Mouse (Mus musculus) c-Kit-positive CD71-positive TER-119-negative erythroid progenitor cells, embryonic 14.5 days (primary cell): ENCODE measurements around the gene Nfat5.
A peak's percentile ranks its signal among the peaks of the same experiment; 100 is the strongest.

Experiments
- DNase-seq: peaks from one replicate; pipeline ENCODE4 v3.0.0-alpha.2; 2013; ENCODE audit warnings: low read depth

Nfat5 gene

DNA sequence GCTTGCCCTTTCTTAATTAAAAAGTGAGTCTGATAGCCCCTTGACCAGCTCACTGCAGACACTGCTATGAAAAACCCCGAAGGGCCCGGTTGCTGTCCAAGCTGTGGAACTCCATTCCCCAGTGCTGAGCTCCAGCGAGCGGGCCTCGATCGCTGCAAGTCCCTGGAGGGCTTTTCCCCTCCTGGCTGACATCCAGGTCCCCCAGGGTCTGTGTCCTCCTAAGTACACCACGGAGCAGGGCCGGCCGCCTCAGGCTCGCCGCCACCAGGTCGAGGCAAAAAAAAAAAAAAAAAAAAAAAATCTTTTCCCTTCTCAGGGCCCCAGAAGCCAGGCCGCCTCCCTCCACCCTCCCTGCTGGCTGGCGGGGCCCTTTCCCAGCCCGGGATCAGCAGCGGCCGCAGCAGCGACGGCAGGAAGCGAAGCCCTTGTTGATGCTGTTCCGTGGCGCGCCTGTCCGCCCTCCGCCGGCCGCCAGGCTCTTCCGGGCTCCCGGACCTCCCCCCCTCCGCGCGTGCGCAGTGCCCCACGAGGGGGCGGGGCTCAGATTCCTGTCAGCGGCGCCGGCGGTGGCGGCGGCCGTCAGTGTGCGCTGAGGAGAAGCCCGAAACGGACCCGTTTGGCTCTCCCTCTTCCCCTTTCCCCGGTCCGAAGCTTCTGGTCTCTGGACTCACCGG lies at the start of gene Nfat5:
Gene Nfat5 (plus strand): TSS at position 543 of the 674 bp plus-strand sequence.
- DNase-seq: peak; percentile 80

DNA sequence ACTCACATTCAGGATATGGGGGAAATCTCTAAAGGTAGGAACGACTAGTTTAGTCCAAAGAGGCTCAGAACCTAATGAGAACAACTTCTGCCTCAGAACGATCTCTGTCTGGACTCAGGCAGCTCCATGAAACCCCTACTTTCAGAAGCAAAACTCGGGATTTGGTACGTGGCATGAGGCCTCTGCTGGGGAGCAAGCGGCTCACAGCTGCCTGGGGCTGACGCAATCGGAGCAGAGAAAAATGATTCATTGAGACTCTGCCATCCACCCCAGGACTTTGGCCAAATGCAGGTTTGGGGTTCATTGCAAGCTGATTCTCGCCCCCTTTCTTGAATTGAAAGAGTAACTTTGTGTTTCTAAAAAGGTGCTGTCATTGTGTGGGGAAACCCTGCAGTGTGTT lies 49.1 kb upstream of the Nfat5 start:
- DNase-seq: no peak

DNA sequence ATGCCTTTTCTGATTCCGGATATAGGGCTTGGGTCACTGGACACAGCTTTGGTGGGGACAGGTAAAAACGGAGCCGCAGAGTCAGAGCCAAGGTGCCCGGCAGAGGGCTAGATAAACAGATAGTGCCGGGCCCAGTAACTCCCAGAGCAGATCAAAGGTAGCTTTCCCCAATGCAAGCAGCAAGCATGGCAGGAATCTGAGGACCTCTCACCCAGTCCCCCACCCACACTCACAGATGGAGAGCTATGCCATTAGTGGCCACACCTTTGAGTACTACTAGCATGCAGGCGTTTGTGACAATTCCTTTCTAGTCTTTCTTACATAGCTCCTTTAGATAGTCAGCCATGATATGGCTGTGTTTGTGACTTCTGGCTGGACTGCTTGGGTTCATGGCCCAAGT lies 44.8 kb upstream of the Nfat5 start:
- no peak for DNase-seq

DNA sequence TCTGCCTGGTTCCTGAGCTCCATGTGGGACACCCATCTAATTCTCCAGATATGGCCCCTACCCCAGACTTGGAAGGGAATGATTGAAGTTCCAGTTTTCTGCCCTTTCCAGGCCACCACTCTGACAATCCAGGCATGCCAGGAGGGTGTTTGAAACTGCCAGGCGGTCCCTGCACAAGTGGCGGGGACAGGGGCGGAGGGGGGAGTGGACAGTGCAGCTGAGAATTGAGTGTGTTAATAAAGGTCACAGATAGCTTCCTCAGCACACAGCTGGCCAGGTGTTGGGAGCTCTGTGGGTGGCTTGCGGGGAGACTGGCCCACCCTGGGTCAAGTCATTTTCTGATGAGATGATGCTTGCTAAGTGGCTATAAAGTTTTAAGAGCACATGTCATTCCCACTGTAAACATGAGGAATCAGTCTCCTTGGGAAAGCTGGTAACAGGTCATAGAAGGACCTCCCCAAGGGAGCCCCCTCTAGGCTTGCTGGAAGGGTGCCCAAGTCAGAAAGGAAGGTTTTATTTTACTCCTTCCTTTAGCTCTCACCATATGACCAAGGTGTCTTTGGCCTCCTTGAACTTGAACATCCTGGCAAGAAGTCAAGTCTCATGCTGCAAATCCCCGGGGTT lies 41.7 kb upstream of the Nfat5 start:
- DNase-seq: no peak

DNA sequence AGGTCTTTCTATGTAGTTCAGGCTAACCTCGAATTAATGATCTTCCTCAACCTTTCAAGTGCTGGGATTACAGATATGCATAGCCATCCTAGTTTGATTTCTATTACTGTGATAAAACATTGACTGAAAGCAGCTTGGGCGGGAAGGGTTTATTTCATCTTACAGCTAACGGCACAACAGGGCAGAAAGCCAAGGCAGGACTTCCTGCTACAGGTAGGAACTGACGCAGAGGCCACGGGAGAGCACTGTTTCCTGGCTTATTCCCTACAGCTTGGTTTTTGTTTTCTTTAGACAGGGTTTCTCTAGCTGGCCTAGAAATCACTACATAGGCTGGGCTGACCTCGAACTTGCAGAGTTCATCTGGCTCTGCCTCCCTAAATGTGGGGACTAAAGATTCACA lies 40.1 kb upstream of the Nfat5 start:
- no peak for DNase-seq

DNA sequence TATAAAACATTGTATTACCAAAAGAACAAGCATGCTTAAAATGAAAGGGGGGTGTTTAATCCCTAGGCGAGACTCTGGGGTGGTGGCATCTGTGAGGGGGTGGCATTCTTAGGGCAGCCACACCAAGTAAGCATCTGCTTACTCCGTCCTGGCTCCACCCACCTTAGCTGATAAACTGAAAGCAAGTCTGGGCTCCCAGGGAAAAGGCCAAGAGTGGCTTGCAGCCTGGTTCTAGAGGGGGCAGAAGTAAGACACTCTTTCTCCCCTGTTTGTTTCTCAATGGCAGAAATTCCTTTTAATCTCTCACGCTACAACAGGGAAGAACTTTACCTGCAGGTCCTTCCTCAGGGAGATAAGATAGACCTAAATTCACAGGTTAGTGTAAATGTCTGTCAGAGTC lies 38.9 kb upstream of the Nfat5 start:
- peak; percentile 34 for DNase-seq

DNA sequence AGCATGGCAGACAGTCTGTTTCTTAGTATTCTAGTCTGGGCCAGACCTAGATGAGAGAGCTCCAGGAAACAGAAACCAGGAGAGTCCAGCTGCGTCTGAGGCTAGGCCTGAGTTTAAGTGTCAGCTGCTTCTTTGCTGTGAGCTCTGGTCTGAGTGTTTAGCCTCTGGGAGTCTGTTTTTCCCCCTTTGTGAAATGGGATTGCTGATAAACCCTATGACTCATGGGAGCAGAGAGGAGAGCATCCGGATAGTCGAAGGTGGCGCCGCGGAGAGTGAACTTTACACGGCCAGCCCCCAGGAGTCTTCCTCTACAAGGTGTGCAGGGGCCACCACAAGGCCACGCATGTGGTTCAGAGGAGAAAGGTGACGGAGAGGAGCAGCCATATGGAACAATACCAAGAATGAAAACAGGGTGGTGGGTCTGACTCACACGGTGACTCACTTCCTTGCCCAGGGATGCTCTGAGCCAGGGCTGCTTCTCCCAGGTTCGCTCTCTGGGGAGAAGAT lies 38.3 kb upstream of the Nfat5 start:
- DNase-seq: no peak

DNA sequence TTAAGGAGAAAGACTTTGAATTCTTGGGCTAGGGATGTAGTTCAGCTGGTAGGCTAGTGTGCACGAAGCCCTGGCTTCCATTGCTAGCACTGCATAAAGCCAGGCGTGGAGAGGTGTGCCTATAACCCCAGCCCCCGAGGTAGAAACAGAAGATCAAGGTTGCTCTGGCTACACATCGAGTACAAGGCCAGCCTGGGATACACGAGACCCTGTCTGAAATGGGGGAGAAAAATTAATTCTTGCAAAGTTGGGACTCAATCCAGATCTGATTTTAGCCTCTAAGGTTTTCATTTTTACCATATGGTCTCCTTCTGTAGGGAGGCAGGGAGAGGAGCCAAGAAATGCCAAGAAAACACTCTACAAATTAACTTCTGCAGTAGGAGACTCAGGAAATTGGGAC lies 36.0 kb upstream of the Nfat5 start:
- DNase-seq: no peak

DNA sequence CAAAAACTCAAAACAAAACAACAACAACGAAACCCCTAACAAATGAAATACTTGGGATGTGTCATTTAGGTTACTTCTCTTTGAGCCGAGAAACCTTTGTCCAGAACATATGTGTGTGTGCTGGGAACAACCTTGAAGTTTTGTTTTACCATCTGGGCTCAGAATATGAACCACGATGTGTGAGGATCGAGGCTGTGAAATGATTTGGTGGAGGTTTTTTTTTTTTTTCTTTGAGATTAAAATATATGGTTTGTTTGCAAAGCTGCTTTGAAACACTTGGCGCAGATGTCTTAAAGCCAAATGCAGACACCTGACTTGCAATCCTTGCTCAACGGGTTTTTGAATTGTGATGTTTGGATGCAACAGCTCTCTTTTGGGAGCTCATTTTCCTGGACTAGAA lies 33.1 kb upstream of the Nfat5 start:
- DNase-seq: no peak

DNA sequence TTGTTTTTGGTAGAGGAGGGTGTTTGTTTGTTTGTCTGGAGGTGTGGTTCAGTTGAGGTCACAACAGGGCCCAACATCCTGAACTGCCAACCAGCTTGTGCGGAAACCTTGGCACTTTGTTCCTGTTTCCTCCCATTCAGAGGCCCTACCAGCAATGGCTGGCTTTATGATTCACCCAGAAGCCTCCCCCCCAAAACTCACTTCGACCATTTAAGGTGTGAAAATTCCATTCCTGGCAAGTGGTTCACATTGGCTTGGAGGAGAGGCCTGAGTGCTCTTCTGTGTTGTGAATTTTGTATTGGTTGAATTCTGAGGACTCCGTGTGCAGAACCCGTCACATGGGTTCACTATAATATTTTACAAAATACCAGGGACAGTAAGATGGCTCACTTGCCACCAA lies 32.1 kb upstream of the Nfat5 start:
- DNase-seq: no peak

DNA sequence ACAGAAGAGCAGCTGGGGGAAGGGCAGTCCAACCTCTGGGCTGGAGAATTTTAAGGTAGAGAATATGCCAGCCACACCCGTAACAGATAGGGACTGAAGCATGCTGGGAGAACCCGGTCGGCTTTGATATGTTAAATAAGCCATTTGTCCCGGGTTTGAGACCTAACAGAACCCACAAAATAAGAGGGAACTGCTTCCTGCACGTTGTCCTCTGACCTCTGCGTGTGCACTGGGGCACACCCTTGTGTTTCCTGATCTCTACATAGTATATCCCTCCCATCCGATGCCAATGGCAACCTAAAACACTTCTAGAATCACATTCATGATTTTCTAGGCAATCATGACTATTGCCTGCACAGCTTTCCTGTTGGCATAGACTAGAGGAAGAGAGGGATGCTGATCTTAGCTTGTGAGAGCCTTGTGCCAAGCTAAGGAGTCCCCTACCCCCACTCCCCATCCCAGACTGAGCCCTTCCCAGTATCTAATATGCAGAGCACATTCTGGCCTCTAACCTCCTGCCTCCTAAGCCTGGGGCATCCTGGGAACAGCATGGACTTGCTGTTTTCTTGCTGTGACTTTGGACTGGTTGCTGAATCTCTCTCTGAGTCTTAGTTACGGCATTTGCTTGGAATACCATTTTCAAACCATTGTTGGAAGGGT lies 31.1 kb upstream of the Nfat5 start:
- no peak for DNase-seq

DNA sequence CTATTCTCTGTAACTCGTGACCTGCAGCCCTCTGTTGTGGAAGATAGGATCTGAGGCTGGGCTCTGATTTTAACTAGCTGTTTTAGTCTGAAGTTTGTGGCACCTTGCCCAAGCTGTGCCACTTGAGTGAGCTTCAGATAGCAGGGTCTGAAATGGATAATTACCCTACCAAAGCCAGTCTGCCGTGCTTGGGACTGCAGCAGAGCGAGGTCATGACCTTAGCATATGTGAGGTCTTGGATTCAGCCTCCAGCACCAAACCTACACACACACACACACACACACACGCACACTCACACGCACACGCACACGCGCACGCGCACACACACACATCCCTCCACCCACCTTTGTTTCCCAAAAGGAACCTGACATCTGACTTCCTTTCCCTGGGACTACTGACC lies 27.5 kb upstream of the Nfat5 start:
- no peak for DNase-seq

DNA sequence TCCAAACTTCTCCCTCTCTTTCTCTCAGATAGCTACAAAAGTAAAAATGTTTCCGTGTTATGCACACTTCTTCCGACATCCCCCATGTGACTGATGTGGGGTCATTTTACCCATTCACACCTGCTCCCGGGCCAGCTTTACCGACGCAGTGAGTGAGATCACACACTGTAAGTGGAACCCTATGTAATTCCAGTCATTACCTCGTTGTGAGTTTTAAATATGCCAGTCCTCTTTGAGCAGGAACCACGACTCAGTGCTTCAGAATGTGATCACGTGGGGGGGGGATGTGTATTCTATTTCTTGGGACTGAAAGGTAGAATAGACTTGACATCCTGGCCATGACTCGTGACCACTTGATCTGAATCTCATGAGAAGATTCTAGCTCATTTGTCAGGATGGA lies 24.8 kb upstream of the Nfat5 start:
- no peak for DNase-seq

DNA sequence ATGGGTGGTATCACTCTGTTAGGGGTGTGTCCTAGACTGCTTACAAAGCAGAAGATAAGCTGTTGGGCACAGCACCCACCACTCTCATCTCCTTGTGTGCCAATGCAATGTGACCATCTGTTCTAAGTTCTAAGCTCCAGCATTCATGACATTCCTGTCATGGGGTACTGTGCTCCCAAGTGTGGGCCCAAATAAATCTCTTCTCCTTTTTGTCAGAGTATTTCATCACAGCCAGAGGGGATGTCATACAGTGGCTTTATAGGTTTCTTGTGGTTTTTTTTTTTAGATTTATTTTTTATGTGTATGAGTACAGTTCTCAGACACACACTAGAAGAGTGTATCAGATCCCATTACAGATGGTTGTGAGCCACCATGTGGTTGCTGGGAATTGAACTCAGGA lies 24.1 kb upstream of the Nfat5 start:
- no peak for DNase-seq

DNA sequence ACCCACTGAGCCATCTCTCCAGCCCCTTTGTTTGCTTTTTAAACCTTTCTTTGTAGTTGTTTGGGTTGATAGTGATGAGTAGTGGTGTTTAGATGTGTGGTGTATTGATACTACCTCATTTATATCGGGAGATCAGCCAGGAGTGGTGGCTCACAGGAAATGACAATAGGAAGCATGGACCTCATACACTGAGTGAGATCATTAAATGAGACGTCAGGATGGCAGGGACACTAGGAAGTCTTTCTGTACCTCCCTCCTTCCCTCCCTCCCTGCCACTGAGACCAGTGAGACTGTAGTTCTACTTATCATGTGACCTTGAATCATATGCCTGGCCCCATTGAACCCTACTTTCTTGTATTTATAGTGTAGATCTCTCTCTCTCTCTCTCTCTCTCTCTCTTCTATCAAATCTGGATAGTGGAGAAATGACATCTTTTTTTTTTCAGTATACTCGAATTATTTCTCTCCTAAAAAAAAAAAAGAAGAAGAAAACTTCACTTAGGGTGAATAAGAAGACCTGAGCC lies 23.6 kb upstream of the Nfat5 start:
- no peak for DNase-seq

DNA sequence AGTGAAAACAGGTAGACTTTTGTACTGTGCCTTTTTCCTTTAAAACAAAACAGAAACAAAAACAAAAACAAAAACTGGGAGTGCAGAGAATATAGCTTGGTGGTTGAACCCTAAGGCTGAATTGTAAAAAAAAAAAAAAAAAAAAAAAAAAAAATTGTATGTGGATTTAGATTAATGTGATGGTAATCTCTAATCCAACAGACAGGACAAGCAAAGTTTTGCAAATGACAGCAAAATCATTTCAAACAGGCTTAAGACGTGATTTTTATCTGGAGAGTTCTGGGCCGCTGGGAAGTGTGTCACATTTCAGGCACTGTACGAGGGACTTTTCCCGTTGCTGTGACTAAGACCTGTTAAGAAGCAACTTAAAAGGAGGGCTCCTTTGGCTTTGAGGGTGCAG lies 23.0 kb upstream of the Nfat5 start:
- no peak for DNase-seq

DNA sequence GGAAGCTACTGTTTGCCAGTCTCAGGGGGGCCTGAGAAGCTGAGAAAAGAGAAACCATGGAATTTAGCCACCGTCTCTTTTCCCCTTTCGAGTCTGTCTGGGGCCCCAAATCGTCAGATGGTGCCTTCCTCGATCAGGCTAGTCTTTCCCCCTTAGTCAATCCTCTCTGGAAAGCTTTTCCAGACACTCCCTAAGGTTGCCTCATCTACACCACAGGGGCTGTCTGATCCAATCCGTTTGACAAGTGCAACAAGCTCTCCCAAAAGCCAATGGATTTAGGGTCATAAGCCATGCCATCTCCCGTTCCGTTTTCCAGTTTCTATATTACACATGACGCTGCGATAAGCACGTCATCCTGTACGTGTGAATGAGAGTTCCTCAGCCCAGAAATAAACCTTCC lies 22.5 kb upstream of the Nfat5 start:
- DNase-seq: no peak

DNA sequence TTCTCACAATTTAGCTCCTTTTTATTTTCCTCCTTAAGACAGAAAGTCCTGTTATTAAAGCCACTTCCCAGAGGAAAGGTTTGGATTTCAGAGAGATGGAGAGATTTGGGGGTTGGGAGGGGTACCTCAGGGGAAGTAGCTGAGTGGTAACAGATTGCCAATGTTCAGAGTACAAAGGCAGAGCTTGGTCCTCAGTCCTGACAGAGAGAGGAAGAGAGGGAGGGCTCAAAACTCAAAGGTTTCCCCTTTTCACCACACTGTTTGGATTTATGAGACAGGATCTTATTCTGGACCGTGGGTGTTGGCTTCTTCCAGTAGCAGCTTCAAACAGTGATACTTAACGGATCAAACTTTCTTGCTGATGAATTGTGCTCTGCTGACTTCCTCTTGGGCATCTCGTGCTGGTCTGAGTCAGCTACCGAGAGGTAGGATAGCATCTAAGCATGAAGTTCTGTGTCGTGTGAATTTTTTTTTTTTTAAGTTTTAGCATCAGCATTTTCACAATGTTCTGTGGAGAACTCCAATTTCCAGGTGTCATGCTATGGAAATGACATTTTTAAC lies 15.9 kb upstream of the Nfat5 start:
- no peak for DNase-seq

DNA sequence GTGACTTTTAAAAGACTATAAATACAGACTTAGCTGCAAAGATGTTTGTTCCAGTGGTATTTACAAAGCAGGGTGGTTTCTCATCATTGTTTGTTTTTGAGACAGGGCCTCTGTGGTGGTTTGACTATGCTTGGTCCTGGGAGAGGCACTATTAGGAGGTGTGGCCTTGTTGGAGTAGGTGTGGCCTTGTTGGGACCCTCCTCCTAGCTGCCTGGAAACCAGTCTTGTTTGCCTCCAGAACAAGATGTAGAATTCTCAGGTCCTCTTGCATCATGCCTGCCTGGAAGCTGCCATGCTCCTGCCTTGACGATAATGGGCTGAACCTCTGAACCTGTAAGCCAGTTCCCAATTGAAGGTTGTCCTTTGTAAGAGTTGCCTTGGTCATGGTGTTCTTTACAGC lies 14.7 kb upstream of the Nfat5 start:
- no peak for DNase-seq

DNA sequence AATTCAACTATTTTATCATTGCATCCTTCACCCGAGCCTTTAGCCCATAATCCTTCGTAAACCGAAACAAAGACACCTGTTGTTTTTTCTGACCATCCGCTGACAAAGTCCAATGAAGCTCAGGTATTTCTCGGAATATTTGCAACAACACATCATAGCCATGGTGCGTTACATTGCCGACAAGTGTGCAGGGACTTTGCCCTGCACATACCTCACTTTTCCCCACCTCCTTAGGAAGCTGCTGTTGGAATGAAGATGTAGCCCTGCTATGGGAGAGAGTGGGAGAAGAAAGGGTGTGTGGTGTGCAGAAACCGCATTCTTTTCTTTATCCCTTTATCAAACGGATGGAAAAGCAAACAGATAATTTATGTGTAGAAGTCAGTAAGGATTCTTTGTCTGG lies 6.6 kb upstream of the Nfat5 start:
- no peak for DNase-seq

DNA sequence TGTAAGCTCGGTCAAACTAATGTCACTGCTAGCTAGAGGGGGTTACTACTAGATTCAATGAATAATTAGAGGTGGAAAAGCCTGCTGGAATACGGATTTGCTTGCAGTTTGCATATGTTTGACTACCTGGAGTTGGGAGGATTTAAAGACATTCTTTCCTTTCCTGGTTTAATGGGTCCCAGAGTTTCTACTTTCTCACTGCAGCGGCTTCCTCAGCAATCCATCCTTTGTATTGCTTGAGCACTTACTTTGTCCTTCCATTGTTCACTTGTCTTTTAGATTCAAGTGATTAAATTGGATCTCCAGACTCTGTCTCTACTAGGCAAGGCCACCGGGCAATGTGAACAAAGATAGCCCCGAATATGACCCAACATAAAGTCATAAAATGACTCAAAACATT lies 5.7 kb upstream of the Nfat5 start:
- no peak for DNase-seq

DNA sequence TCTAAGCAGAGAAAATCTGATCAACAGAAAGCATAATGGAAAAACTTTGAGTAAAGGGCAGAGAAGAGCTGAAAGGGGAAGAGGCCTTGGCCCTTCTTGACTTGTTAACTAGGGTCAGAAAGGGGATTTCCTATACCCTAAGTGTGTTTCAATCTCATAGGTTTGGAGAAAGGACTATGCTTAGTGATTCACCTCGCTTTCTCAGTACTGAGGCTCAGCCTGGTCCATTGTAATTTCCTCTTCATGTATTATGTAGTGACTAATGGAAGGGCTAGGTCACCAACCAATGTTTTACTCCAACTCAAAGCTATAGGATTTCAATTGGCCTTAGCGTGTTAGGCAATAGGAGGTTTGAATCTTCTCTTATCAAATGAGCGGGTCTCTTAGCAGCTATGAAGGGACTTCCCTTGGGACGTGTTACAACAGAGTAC lies 2.1 kb upstream of the Nfat5 start:
- no peak for DNase-seq
